Mouse (Mus musculus): ENCODE results near the gene Tspan13. TPM values are rescaled to one million over a fixed set of nuclear protein-coding genes. Genes with fewer than 3 reads are reported as not detected.

Tspan13 gene
- 14.5 and 18.1 TPM in 2 replicates for polyA plus RNA-seq (2012; ENCODE audit: insufficient read depth, insufficient read length, missing spikeins)

DNA sequence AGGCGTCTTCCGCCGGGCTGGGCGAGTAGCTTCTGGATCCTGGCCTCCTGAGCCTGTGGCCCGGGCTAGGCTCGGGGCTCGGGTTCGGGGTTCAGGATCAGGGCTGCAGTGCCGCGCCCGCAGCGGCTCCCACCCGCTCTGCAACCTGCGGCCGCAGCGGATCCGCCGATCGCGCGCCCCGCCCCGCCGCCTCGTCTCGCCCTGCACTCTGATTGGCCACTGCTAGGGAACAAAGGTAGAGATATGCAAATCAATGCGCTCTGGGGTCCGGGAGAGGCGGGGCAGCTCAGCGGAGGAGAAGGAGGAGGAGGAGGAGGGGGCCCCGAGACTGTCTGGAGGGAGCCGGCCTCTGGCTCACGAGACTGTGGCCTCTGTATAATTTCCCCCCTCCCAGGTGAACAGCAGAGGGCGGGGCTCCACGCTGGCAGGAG lies at the start of gene Tspan13:
Tspan13 (minus strand) TSS at position 153 of the 431 bp plus-strand sequence.
- H3K4me3 ChIP-seq (ENCODE audit: insufficient read depth, low read length) = peak within 1 kb of the TSS; percentile 72
- no peak within 1 kb of the TSS for H3K27ac ChIP-seq (ENCODE audit: insufficient read depth, low read depth, low read length)
- peaks cover 14% of the 10 kb centered on the region for H3K4me1 ChIP-seq (ENCODE audit: control insufficient read depth, insufficient read depth, low read length)
- no peak for TF ChIP-seq POLR2A (IDR thresholded peaks at IDR 0.05; ENCODE audit: borderline replicate concordance, low read depth, low read length)

DNA sequence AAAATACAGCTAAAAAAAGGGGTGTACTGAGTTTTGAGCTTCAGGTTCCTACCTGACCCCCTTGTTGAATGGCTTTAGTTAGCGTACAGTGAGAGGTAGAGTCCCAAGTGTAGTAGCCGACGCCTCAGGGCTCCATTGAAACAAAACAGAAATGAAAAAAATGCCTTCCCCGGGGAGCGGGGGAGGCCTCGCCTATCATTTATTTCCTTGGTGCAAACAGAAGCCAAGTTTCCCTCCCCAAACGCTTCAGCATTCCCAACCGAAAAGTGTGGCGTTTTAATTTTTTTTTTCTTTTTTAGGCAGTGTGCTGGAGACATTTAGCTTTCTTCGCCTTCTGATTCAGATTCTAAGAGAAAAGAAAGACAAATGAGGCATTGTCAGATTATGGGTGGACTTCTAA lies 49.7 kb upstream of the Tspan13 start:
- Histone ChIP-seq H3K4me1 (ENCODE audit: control insufficient read depth, insufficient read depth, low read length) (no peaks in the 10 kb centered on the region), H3K27ac (ENCODE audit: insufficient read depth, low read depth, low read length) (no peak overlapping the region), H3K4me3 (ENCODE audit: insufficient read depth, low read length) (no peak overlapping the region)
- TF ChIP-seq CTCF (IDR thresholded peaks at IDR 0.05; ENCODE audit: low read depth, low read length) = no peak
- TF ChIP-seq POLR2A (IDR thresholded peaks at IDR 0.05; ENCODE audit: borderline replicate concordance, low read depth, low read length) = no peak

DNA sequence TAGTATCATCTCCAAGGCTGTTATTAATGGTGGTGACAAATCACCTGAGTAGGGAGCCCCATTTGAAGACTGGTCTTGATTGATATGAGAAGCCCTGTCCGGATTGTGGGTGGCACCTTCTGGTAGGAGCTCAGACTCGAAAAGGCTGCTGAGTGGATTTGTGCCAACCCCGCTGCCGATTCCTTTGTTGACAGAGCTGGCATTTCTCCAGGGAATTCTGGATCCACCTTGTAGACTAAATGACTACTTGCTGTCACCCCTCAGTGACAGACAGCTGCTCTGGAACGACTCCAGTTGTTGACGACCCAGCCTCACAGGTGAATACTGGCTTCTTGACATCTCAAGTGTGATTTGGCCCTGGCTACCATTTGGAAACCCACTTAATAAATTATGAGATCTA lies 46.9 kb upstream of the Tspan13 start:
- Histone ChIP-seq H3K27ac (ENCODE audit: insufficient read depth, low read depth, low read length) (no peak overlapping the region), H3K4me1 (ENCODE audit: control insufficient read depth, insufficient read depth, low read length) (no peaks in the 10 kb centered on the region), H3K4me3 (ENCODE audit: insufficient read depth, low read length) (no peak overlapping the region)
- TF ChIP-seq CTCF (IDR thresholded peaks at IDR 0.05; ENCODE audit: low read depth, low read length) = no peak
- TF ChIP-seq POLR2A (IDR thresholded peaks at IDR 0.05; ENCODE audit: borderline replicate concordance, low read depth, low read length) = no peak

DNA sequence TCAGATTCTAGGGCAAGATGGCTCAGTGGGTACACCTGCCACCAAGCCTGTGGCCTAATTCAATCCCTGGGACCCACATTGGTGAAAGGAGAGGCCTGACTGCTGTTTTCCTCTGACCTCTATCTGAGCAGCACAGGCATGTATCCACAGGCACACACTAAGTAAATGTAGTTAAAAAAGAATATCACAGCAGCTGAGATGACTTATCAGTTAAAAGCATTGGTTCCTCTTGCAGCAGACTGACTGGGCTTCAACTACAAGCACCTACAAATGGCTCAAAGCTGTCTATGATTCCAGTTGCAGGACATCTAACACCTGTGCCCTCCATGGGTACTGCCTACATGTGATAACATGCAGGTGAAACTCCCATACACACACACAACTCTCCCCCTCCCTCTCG lies 46.5 kb upstream of the Tspan13 start:
- TF ChIP-seq POLR2A (IDR thresholded peaks at IDR 0.05; ENCODE audit: borderline replicate concordance, low read depth, low read length) = no peak
- TF ChIP-seq CTCF (IDR thresholded peaks at IDR 0.05; ENCODE audit: low read depth, low read length) = no peak
- Histone ChIP-seq H3K4me1 (ENCODE audit: control insufficient read depth, insufficient read depth, low read length) (no peaks in the 10 kb centered on the region), H3K4me3 (ENCODE audit: insufficient read depth, low read length) (no peak overlapping the region), H3K27ac (ENCODE audit: insufficient read depth, low read depth, low read length) (no peak overlapping the region)

DNA sequence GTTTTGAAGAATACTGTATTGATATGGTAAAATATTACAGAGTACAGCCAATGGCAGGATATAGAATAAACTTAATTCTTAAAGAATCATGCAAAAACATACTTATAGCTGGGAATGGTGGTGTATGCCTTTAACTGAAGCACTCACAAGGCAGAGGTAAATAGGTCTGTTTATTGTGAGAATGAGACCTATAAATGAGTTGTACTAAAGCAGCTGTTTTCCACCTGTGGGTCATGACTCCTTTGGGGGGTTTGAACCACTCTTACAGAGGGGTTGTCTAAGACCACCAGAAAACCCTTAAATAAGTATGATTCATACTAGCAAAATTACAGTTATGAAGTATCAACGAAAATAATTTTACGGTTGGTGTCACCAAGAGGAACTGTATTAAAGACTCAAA lies 43.1 kb upstream of the Tspan13 start:
- TF ChIP-seq POLR2A (IDR thresholded peaks at IDR 0.05; ENCODE audit: borderline replicate concordance, low read depth, low read length) (no peak), CTCF (IDR thresholded peaks at IDR 0.05; ENCODE audit: low read depth, low read length) (no peak)
- H3K27ac ChIP-seq (ENCODE audit: insufficient read depth, low read depth, low read length) = no peak overlapping the region
- H3K4me3 ChIP-seq (ENCODE audit: insufficient read depth, low read length) = no peak overlapping the region
- H3K4me1 ChIP-seq (ENCODE audit: control insufficient read depth, insufficient read depth, low read length) = no peaks in the 10 kb centered on the region

DNA sequence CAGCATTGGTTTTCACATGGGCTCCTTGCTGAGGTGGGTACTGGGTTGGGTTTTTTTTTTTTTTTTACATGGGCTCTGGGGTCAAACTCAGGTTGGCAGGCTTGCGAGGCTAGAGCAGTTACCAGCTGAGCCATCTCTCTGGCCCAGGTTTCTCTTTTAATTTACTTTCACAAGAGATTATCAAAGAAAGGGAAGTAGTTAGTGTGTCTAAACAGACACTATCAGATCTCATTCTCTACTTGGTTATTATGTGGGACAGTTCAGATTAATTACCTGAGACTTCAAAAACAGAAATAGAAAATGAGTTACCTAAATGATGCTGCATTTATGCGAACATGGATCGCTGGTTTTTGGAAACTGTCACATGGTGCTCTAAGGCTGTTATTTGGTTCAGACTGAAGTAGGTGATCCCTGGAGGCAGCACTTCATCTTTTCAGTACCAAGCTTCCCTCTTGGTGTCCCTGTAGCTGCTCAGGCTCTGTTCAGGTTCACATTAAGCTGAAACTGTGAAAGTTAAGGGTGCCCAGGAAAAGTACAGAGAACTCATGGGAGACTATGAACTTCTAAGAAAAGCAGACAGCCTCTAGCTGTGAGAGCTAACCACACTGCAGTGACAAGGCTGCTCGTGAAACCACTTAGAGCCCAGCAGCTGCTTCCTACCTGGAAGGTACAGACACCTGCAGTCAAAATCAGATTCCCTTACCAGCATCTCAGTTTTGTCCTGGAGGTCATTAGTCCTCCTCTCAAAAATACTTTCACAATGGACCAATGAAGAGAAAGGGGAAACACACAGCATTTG lies 36.0 kb upstream of the Tspan13 start:
- Histone ChIP-seq H3K4me3 (ENCODE audit: insufficient read depth, low read length) (no peak overlapping the region), H3K4me1 (ENCODE audit: control insufficient read depth, insufficient read depth, low read length) (peaks cover 6% of the 10 kb centered on the region; the same call in 1 of the 2 replicates), H3K27ac (ENCODE audit: insufficient read depth, low read depth, low read length) (no peak overlapping the region)
- no peak for TF ChIP-seq POLR2A (IDR thresholded peaks at IDR 0.05; ENCODE audit: borderline replicate concordance, low read depth, low read length)
- no peak for TF ChIP-seq CTCF (IDR thresholded peaks at IDR 0.05; ENCODE audit: low read depth, low read length)

DNA sequence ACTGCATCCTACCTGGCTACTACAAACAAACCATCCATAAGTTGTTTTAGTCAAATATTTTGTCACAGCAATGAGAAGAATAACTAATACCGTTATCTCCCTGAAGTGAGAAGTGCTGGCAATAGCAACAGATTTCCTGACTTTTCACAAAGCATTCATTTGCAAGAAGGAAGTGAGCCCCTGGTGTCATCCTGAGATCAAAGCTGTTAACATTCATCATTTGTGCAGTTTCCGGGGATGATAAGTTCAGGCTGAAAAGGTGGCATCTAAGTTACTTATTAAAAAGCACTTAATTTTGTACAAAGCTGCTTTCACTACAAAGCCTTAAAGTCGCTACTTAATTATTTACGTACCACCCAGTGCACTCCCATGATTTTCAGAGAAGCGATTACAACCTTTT lies 30.6 kb upstream of the Tspan13 start:
- H3K4me3 ChIP-seq (ENCODE audit: insufficient read depth, low read length) = no peak overlapping the region
- H3K4me1 ChIP-seq (ENCODE audit: control insufficient read depth, insufficient read depth, low read length) = peaks cover 13% of the 10 kb centered on the region
- no peak overlapping the region for H3K27ac ChIP-seq (ENCODE audit: insufficient read depth, low read depth, low read length)
- TF ChIP-seq CTCF (IDR thresholded peaks at IDR 0.05; ENCODE audit: low read depth, low read length) (no peak), POLR2A (IDR thresholded peaks at IDR 0.05; ENCODE audit: borderline replicate concordance, low read depth, low read length) (no peak)

DNA sequence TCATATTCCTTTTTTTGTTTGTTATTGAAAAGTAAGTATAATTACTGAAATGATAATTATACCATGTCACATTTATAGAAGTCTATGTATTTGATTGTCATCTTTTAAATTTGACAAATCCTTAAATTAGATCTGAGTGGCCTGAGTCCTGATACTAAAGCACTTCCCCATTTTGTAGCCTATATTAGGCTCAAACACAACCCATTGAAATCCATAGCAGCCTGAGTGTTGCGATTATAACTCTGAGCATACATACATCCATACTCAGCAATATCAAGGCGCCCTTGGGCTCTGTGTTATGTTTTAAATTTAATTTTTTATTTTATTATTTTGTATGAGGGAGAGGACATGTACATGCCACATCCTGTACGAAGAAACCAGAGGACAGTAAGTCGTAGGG lies 27.9 kb upstream of the Tspan13 start:
- H3K27ac ChIP-seq (ENCODE audit: insufficient read depth, low read depth, low read length) = peak overlapping the region; percentile 22; the same call in 1 of the 2 replicates
- no peak for TF ChIP-seq CTCF (IDR thresholded peaks at IDR 0.05; ENCODE audit: low read depth, low read length)
- no peak for TF ChIP-seq POLR2A (IDR thresholded peaks at IDR 0.05; ENCODE audit: borderline replicate concordance, low read depth, low read length)
- no peak overlapping the region for H3K4me3 ChIP-seq (ENCODE audit: insufficient read depth, low read length)
- peaks cover 13% of the 10 kb centered on the region for H3K4me1 ChIP-seq (ENCODE audit: control insufficient read depth, insufficient read depth, low read length)

DNA sequence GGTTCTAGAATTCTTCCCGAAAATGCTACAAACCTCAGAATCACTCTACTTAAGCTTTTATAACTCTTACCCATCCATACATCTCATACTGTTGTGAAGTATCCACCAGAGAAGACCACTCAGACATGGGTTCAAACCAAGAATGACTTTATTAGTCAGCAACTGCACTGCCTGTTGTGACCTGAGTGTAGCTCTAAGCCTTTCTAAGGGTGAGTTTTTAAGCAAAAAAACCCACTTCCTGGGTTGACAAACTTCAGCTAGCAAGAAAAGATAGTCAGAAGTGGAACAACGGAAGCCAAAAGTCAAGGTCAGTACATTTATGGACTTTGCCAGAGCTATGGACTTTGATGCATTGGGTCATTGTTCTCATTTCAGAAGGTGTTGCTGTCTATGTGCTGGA lies 25.2 kb upstream of the Tspan13 start:
- H3K27ac ChIP-seq (ENCODE audit: insufficient read depth, low read depth, low read length) = no peak overlapping the region
- no peak overlapping the region for H3K4me3 ChIP-seq (ENCODE audit: insufficient read depth, low read length)
- no peak for TF ChIP-seq POLR2A (IDR thresholded peaks at IDR 0.05; ENCODE audit: borderline replicate concordance, low read depth, low read length)
- no peak for TF ChIP-seq CTCF (IDR thresholded peaks at IDR 0.05; ENCODE audit: low read depth, low read length)
- peaks cover 12% of the 10 kb centered on the region for H3K4me1 ChIP-seq (ENCODE audit: control insufficient read depth, insufficient read depth, low read length)

DNA sequence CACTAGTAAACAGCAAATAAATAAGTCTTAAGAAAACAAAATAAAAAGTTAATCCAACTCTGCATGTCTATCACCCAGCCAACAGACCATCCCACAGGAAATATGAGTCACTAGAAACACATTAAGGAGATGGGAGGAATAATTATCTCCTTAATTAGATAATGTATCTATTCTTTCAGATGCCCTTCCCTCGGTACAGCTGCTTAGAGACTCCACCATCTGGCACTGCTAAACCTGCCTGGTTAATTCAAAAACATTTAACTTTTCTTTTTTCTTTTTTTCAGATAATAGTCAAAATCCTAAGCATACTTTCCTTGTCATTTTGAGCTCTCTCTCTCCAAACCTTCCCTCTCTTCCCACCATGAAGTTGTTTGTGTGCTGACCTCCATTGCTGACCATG lies 23.6 kb upstream of the Tspan13 start:
- H3K4me1 ChIP-seq (ENCODE audit: control insufficient read depth, insufficient read depth, low read length) = peaks cover 17% of the 10 kb centered on the region
- no peak overlapping the region for H3K4me3 ChIP-seq (ENCODE audit: insufficient read depth, low read length)
- H3K27ac ChIP-seq (ENCODE audit: insufficient read depth, low read depth, low read length) = no peak overlapping the region
- TF ChIP-seq POLR2A (IDR thresholded peaks at IDR 0.05; ENCODE audit: borderline replicate concordance, low read depth, low read length) (no peak), CTCF (IDR thresholded peaks at IDR 0.05; ENCODE audit: low read depth, low read length) (no peak)

All from bone marrow macrophage, adult 2 months (primary cell).